Mouse (Mus musculus): ENCODE measurements at regions not wholly inside any gene's neighbourhood (a gene's known extent, or its start where the extent isn't known, plus 50 kb on each side); places are given as distances from the start of the nearest gene placed in this dataset.

- no peak for DNase-seq (ENCODE audit: low read depth, low spot score)
Measured at GRCm38 (mm10) chr8:6590146-6590545, 1485.0 kb upstream of the Slc10a2 start.

GRCm38 (mm10) chr8:6583337-6584096, 1478.4 kb upstream of the Slc10a2 start:
- DNase-seq (ENCODE audit: low read depth, low spot score) = no peak
- WGBS = 85% methylated on average over 6 of the region's 6 CpGs

GRCm38 (mm10) chr8:6582732-6583131, 1477.6 kb upstream of the Slc10a2 start:
- 91% methylated on average over 3 of the region's 3 CpGs for WGBS
- no peak for DNase-seq (ENCODE audit: low read depth, low spot score)

- 54% methylated on average over 4 of the region's 4 CpGs for WGBS
- DNase-seq (ENCODE audit: low read depth, low spot score) = no peak
Measured at GRCm38 (mm10) chr8:6577868-6578634, 1472.9 kb upstream of the Slc10a2 start.

- WGBS = 64% methylated on average over 4 of the region's 4 CpGs
- DNase-seq (ENCODE audit: low read depth, low spot score) = no peak
Measured at GRCm38 (mm10) chr8:6575241-6575640, 1470.1 kb upstream of the Slc10a2 start.

- no peak for DNase-seq (ENCODE audit: low read depth, low spot score)
- 80% methylated on average over 3 of the region's 3 CpGs for WGBS
Measured at GRCm38 (mm10) chr8:6573492-6573891, 1468.3 kb upstream of the Slc10a2 start.

GRCm38 (mm10) chr8:6572066-6572665, 1467.0 kb upstream of the Slc10a2 start:
- DNase-seq (ENCODE audit: low read depth, low spot score) = peak; percentile 39
- 15% methylated on average over 9 of the region's 9 CpGs for WGBS

- no peak for DNase-seq (ENCODE audit: low read depth, low spot score)
Measured at GRCm38 (mm10) chr8:6550965-6551364, 1445.8 kb upstream of the Slc10a2 start.

GRCm38 (mm10) chr8:6527171-6527570, 1422.0 kb upstream of the Slc10a2 start:
- 61% methylated on average over 5 of the region's 5 CpGs for WGBS
- DNase-seq (ENCODE audit: low read depth, low spot score) = no peak

GRCm38 (mm10) chr8:6515882-6516682, 1410.9 kb upstream of the Slc10a2 start:
- DNase-seq (ENCODE audit: low read depth, low spot score) = no peak

GRCm38 (mm10) chr8:6492453-6492852, 1387.3 kb upstream of the Slc10a2 start:
- no peak for DNase-seq (ENCODE audit: low read depth, low spot score)
- 17% methylated on average over 1 of the region's 1 CpGs for WGBS

- WGBS = 72% methylated on average over 1 of the region's 1 CpGs
- DNase-seq (ENCODE audit: low read depth, low spot score) = no peak
Measured at GRCm38 (mm10) chr8:6481966-6482365, 1376.8 kb upstream of the Slc10a2 start.

GRCm38 (mm10) chr8:6471089-6471488, 1365.9 kb upstream of the Slc10a2 start:
- 72% methylated on average over 3 of the region's 3 CpGs for WGBS
- no peak for DNase-seq (ENCODE audit: low read depth, low spot score)

GRCm38 (mm10) chr8:6456553-6457180, 1351.5 kb upstream of the Slc10a2 start:
- no peak for DNase-seq (ENCODE audit: low read depth, low spot score)
- WGBS = 49% methylated on average over 3 of the region's 3 CpGs

- WGBS = 75% methylated on average over 6 of the region's 6 CpGs
- DNase-seq (ENCODE audit: low read depth, low spot score) = no peak
Measured at GRCm38 (mm10) chr8:6448301-6448700, 1343.2 kb upstream of the Slc10a2 start.

GRCm38 (mm10) chr8:6439069-6439468, 1333.9 kb upstream of the Slc10a2 start:
- 62% methylated on average over 4 of the region's 4 CpGs for WGBS
- DNase-seq (ENCODE audit: low read depth, low spot score) = no peak
